ENCODE assay signal across 20 mouse cellular contexts in genomic region chr3:124548898-124549297, GRCm38 (mm10). TPM values are rescaled to one million over a fixed set of nuclear protein-coding genes. Genes with fewer than 3 reads are reported as not detected.
DNase-seq lines count a peak whose midpoint lies in the region; ATAC-seq and TF ChIP-seq lines count a peak whose summit lies in the region.
"Had no signal": no experiment of that assay in that cellular context is flagged by ENCODE, and none has a peak within 500 bp of the region (broad histone marks: within the 10 kb centered on the region; RNA-seq: fewer than 3 reads in every experiment).

No protein-coding gene starts in this region.

- H3K36me3 ChIP-seq in kidney, embryonic 15.5 days = no peaks in the 10 kb centered on the region
- no peaks in the 10 kb centered on the region for H3K36me3 ChIP-seq in midbrain, postnatal 0 days (ENCODE audit: insufficient read depth, low read length)
- H3K36me3 ChIP-seq in midbrain, embryonic 16.5 days (ENCODE audit: control insufficient read depth, insufficient read depth, low read length) = no peaks in the 10 kb centered on the region
- H3K36me3 ChIP-seq: embryonic facial prominence, embryonic 12.5 days; midbrain, embryonic 13.5 days had no signal

- no peak overlapping the region for H3K27ac ChIP-seq in kidney, embryonic 15.5 days
- H3K27ac ChIP-seq in midbrain, postnatal 0 days (ENCODE audit: low read depth, low read length) = no peak overlapping the region
- no peak overlapping the region for H3K27ac ChIP-seq in midbrain, embryonic 16.5 days (ENCODE audit: low read length)
- H3K27ac ChIP-seq: embryonic facial prominence, embryonic 12.5 days; left cerebral cortex, adult 2 months; midbrain, embryonic 13.5 days had no signal

- H3K4me3 ChIP-seq in kidney, embryonic 15.5 days (replicated peaks) = no peak overlapping the region
- no peak overlapping the region for H3K4me3 ChIP-seq in midbrain, postnatal 0 days (ENCODE audit: low read depth, low read length)
- no peak overlapping the region for H3K4me3 ChIP-seq in midbrain, embryonic 16.5 days (ENCODE audit: low read depth, low read length)
- H3K4me3 ChIP-seq: embryonic facial prominence, embryonic 12.5 days; left cerebral cortex, adult 2 months; midbrain, embryonic 13.5 days had no signal

- 34% methylated on average over 10 of the region's 10 CpGs for WGBS in kidney, embryonic 15.5 days
- 87% methylated on average over 10 of the region's 10 CpGs for WGBS in midbrain, postnatal 0 days
- WGBS in midbrain, embryonic 16.5 days = 90% methylated on average over 10 of the region's 10 CpGs

- no peaks in the 10 kb centered on the region for H3K27me3 ChIP-seq in kidney, embryonic 15.5 days
- no peaks in the 10 kb centered on the region for H3K27me3 ChIP-seq in midbrain, postnatal 0 days (ENCODE audit: insufficient read depth, low read length)
- H3K27me3 ChIP-seq in midbrain, embryonic 16.5 days (ENCODE audit: control insufficient read depth, insufficient read depth, low read depth, low read length) = no peaks in the 10 kb centered on the region
- H3K27me3 ChIP-seq: embryonic facial prominence, embryonic 12.5 days; midbrain, embryonic 13.5 days had no signal

- no peaks in the 10 kb centered on the region for H3K9me3 ChIP-seq in kidney, embryonic 15.5 days (replicated peaks)
- H3K9me3 ChIP-seq in midbrain, postnatal 0 days (ENCODE audit: low read length) = no peaks in the 10 kb centered on the region
- H3K9me3 ChIP-seq in midbrain, embryonic 16.5 days (replicated peaks; ENCODE audit: control insufficient read depth, low read length, poor library complexity, severe bottlenecking) = no peaks in the 10 kb centered on the region
- H3K9me3 ChIP-seq: embryonic facial prominence, embryonic 12.5 days; midbrain, embryonic 13.5 days had no signal

- ATAC-seq in kidney, embryonic 15.5 days (replicated peaks; ENCODE audit: low FRiP score) = peak; percentile 85; the same call in 1 of the 2 replicates
- no peak for ATAC-seq in midbrain, postnatal 0 days (ENCODE audit: low FRiP score)
- ATAC-seq in midbrain, embryonic 16.5 days = no peak
- no peak for ATAC-seq in activated CD4-positive, CD25-positive, alpha-beta regulatory T cell, adult 4 months
- ATAC-seq: intestine, postnatal 0 days; midbrain, embryonic 13.5 days had no signal

- H3K4me1 ChIP-seq in kidney, embryonic 15.5 days = no peaks in the 10 kb centered on the region
- H3K4me1 ChIP-seq in midbrain, postnatal 0 days (ENCODE audit: insufficient read depth, low read length) = no peaks in the 10 kb centered on the region
- no peaks in the 10 kb centered on the region for H3K4me1 ChIP-seq in midbrain, embryonic 16.5 days (ENCODE audit: control insufficient read depth, insufficient read depth, low read length)
- H3K4me1 ChIP-seq: embryonic facial prominence, embryonic 12.5 days; midbrain, embryonic 13.5 days had no signal

- DNase-seq in cerebellum, postnatal 25 days = peak; percentile 4 to 23
- no peak for DNase-seq in cerebellum, postnatal 36 days
- no peak for DNase-seq in kidney, postnatal 14 days
- DNase-seq in midbrain, postnatal 0 days (ENCODE audit: low spot score) = peak; percentile 65
- no peak for DNase-seq in B cell, adult 2 months
- DNase-seq: adrenal gland, postnatal 10 days; heart, adult 11 months; heart, postnatal 10 days; lung, postnatal 10 days; right cerebral cortex, postnatal 14 days; thymus, adult 2 months had no signal

- no peak overlapping the region for H3K4me2 ChIP-seq in kidney, embryonic 15.5 days
- H3K4me2 ChIP-seq in midbrain, postnatal 0 days (ENCODE audit: low read depth, low read length, poor library complexity, severe bottlenecking) = no peak overlapping the region
- H3K4me2 ChIP-seq in midbrain, embryonic 16.5 days (ENCODE audit: low read length) = no peak overlapping the region
- H3K4me2 ChIP-seq: embryonic facial prominence, embryonic 12.5 days; midbrain, embryonic 13.5 days had no signal

- TF ChIP-seq CTCF in midbrain, postnatal 0 days (IDR thresholded peaks at IDR 0.05) = no peak

- no peak overlapping the region for H3K9ac ChIP-seq in kidney, embryonic 15.5 days
- no peak overlapping the region for H3K9ac ChIP-seq in midbrain, postnatal 0 days (replicated peaks; ENCODE audit: low read length, poor library complexity, severe bottlenecking)
- no peak overlapping the region for H3K9ac ChIP-seq in midbrain, embryonic 16.5 days (ENCODE audit: low read depth, low read length)
- H3K9ac ChIP-seq: embryonic facial prominence, embryonic 12.5 days; midbrain, embryonic 13.5 days had no signal

RNA-seq across cellular contexts. Expression of gene 1700003H04Rik, which starts 32.0 kb away (rescaled TPM):
- not detected in 2 replicates for polyA plus RNA-seq in kidney, embryonic 15.5 days (2015; fragmentation: Nextera tagmentation; extraction: Ambion mirVana)
- not detected in 2 replicates for total RNA-seq in midbrain, postnatal 0 days (2014; rRNA removed)
- polyA plus RNA-seq in midbrain, postnatal 0 days (2015; fragmentation: Nextera tagmentation; extraction: Ambion mirVana) = not detected in 2 replicates
- polyA plus RNA-seq in midbrain, embryonic 16.5 days (2015; fragmentation: Nextera tagmentation; extraction: Ambion mirVana) = not detected in 2 replicates
- polyA plus RNA-seq in activated CD4-positive, CD25-positive, alpha-beta regulatory T cell, adult 4 months (2017; shearing (Covaris generic)) = not detected
- total RNA-seq: adrenal gland, postnatal 10 days; heart, postnatal 10 days; left cerebral cortex, adult 2 months; liver, adult 2 months had no signal
- polyA plus RNA-seq: embryonic facial prominence, embryonic 12.5 days; frontal cortex, adult 2 months; intestine, postnatal 0 days; liver, adult 2 months; midbrain, embryonic 13.5 days; thymus, adult 2 months had no signal

Comparison
In these comparisons a context has a peak if more than half of its experiments do, and no peak if none do; other contexts are left out.
1. DNase-seq: peak in cerebellum, postnatal 25 days (2 of 2) and midbrain, postnatal 0 days (single experiment); none in cerebellum, postnatal 36 days (0 of 2), kidney, postnatal 14 days (single experiment) and B cell, adult 2 months (0 of 2).